Mouse (Mus musculus): ENCODE measurements at regions not wholly inside any gene's neighbourhood (a gene's known extent, or its start where the extent isn't known, plus 50 kb on each side); places are given as distances from the start of the nearest gene placed in this dataset.

- TF ChIP-seq CTCF (IDR thresholded peaks at IDR 0.05; ENCODE audit: insufficient read depth, low read length) (no peak), POLR2A (IDR thresholded peaks at IDR 0.05; ENCODE audit: borderline replicate concordance, extremely low read depth, low read depth, low read length) (no peak)
These were observed 55.9 kb upstream of the Shisa3 start for GRCm38 (mm10) chr5:67551668-67552390.
